Mouse (Mus musculus): Measurements from ENCODE around the gene St6galnac5. TPM values are rescaled to one million over a fixed set of nuclear protein-coding genes. Genes with fewer than 3 reads are reported as not detected.

St6galnac5 gene
- not detected in 4 replicates for total RNA-seq (2023; ENCODE audit: inconsistent age)

DNA sequence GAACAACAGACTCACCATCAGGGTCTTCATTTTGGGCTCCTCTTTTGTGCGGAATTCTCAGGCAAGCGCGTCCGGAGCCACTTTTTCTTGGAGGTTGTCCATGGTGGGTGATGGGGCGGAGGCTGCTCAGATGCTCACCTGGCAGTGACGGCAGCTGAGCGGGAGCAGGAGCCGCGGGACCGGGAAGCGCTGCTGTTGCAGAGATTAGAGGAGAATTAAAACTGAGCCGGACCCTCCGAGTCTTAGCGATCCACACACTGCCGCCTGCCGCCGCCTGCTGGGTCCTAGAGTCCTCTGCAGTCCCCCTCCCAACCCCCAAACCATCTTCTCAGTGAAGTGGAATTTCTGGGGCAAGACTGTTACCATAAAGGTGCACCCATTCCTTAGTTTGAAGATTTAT is at the start of gene St6galnac5:
Gene St6galnac5 (minus strand): TSS at position 259 of the 400 bp plus-strand sequence.

Measured in B cell, adult (primary cell).